Mouse (Mus musculus) limb, embryonic 12.5 days (tissue): ENCODE results near the gene Cryba4. TPM values are rescaled to one million over a fixed set of nuclear protein-coding genes. Genes with fewer than 3 reads are reported as not detected.
A peak's percentile ranks its signal among the peaks of the same experiment; 100 is the strongest.

Experiments used
- ATAC-seq: fragments of 200-750 bp; cut with Nextera tagmentation; 2 replicates; pipeline ENCODE4 v1.8.0; 2017; ENCODE audit warnings: low read depth, moderate TSS enrichment; ENCODE audit not compliant: insufficient number of reproducible peaks, insufficient read depth, low FRiP score, low TSS enrichment
- H3K27ac ChIP-seq: fragments of 300-500 bp; sonication (generic); 2 replicates; pipeline ENCODE4 v1.5.1; 2016; ENCODE audit warnings: mild to moderate bottlenecking, moderate library complexity
- H3K27me3 ChIP-seq: fragments of 300-500 bp; sonication (generic); 2 replicates; pipeline ENCODE4 v1.6.1; 2016; ENCODE audit warnings: mild to moderate bottlenecking, moderate library complexity
- H3K36me3 ChIP-seq: fragments of 300-500 bp; sonication (generic); 2 replicates; pipeline ENCODE4 v1.6.1; 2016; ENCODE audit warnings: mild to moderate bottlenecking, moderate library complexity
- H3K4me1 ChIP-seq: fragments of 300-500 bp; sonication (generic); replicated peaks from 2 replicates; pipeline ENCODE4 v1.6.1; 2016
- H3K4me2 ChIP-seq: fragments of 300-500 bp; sonication (generic); 2 replicates; pipeline ENCODE4 v1.6.1; 2016; ENCODE audit warnings: mild to moderate bottlenecking, moderate library complexity
- H3K4me3 ChIP-seq: fragments of 300-500 bp; sonication (generic); replicated peaks from 2 replicates; pipeline ENCODE4 v1.5.1; 2016; ENCODE audit warnings: mild to moderate bottlenecking
- H3K9ac ChIP-seq: fragments of 300-500 bp; sonication (generic); replicated peaks from 2 replicates; pipeline ENCODE4 v1.6.1; 2016; ENCODE audit warnings: mild to moderate bottlenecking, moderate library complexity
- H3K9me3 ChIP-seq: fragments of 300-500 bp; sonication (generic); 2 replicates; pipeline ENCODE4 v1.6.1; 2016; ENCODE audit warnings: mild to moderate bottlenecking, moderate library complexity
- WGBS: fragments of 180-500 bp; shearing (Covaris S2); methylation state at CpG from one replicate; pipeline ENCODE4 v1.1.7; 2016; 5-methylcytosine and 5-hydroxymethylcytosine counted together
- polyA plus RNA-seq: library from polyadenylated mRNA; unstranded; fragments of >200 nt; fragmentation: Nextera tagmentation; extraction: Ambion mirVana; gene quantifications from 2 replicates; pipeline ENCODE4 v1.2.1, GENCODE M21; 2016

The Cryba4 gene
- polyA plus RNA-seq, 1 experiment from 2014 or later: 0.59 TPM

DNA sequence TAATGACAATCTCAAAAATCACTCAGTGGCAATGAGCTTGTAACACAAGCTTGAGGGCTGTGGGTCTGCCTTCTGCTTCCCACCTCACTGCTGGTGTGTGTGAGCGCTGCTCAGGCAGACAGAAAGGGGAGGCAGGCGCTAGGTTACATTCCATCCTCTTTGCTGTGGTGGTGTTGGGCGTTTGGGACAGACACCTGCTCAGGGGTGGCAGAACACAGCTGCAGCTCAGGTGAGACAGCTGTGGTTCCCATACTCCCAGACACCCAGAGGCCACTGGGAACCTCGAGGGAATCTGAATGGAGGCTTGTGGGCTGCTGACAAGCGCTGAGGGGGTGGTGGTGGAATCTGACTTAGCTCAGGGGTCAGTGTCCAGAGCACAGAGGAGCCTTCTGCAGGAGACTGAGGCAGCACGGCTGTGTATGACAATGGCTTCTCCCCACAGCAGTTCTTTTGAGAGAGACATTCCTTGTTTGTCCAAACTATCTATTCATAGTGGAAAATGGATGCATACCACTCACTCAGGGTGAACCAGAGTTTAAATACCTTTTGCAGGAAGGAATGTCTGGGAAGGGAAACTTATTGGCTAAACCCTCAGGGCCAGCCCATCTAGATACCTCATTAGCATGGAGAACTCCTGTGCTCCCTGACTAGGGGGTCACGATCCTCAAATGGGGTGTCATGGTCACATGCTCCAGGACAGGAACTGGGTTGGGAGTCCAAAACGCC is 7.3 kb downstream of the Cryba4 start:
- 51% methylated on average over 8 of the region's 8 CpGs for WGBS
- Histone ChIP-seq H3K27ac (no peak overlapping the region), H3K9me3 (no peaks in the 10 kb centered on the region), H3K4me2 (no peak overlapping the region), H3K36me3 (no peaks in the 10 kb centered on the region), H3K4me3 (no peak overlapping the region), H3K9ac (no peak overlapping the region), H3K27me3 (peaks cover 43% of the 10 kb centered on the region), H3K4me1 (0 out of 2 replicates have a peak, but pooled peaks cover 6% of the 10 kb centered on the region)
- no peak for ATAC-seq

GRCm38 (mm10) chr5:112244275-112244562 is 8.1 kb downstream of the Cryba4 start:
- 76% methylated on average over 1 of the region's 1 CpGs for WGBS
- peaks cover 8% of the 10 kb centered on the region; the same call in 1 of the 2 replicates for H3K4me1 ChIP-seq
- H3K4me2 ChIP-seq: no peak overlapping the region
- ATAC-seq: no peak
- no peaks in the 10 kb centered on the region for H3K36me3 ChIP-seq
- no peaks in the 10 kb centered on the region for H3K9me3 ChIP-seq
- no peak overlapping the region for H3K9ac ChIP-seq
- H3K4me3 ChIP-seq: no peak overlapping the region
- peaks cover 44% of the 10 kb centered on the region for H3K27me3 ChIP-seq
- H3K27ac ChIP-seq: no peak overlapping the region

GRCm38 (mm10) chr5:112243539-112244274 is 8.6 kb downstream of the Cryba4 start:
- Histone ChIP-seq H3K4me2 (no peak overlapping the region), H3K27ac (no peak overlapping the region), H3K36me3 (no peaks in the 10 kb centered on the region), H3K27me3 (peaks cover 45% of the 10 kb centered on the region), H3K4me1 (peaks cover 11% of the 10 kb centered on the region; the same call in 1 of the 2 replicates), H3K9me3 (no peaks in the 10 kb centered on the region), H3K4me3 (no peak overlapping the region), H3K9ac (no peak overlapping the region)
- 68% methylated on average over 10 of the region's 10 CpGs for WGBS
- no peak for ATAC-seq

- Histone ChIP-seq H3K36me3 (no peaks in the 10 kb centered on the region), H3K4me2 (no peak overlapping the region), H3K27ac (no peak overlapping the region), H3K9me3 (no peaks in the 10 kb centered on the region), H3K9ac (no peak overlapping the region), H3K27me3 (peaks cover 48% of the 10 kb centered on the region), H3K4me3 (no peak overlapping the region), H3K4me1 (peaks cover 16% of the 10 kb centered on the region)
- no peak for ATAC-seq
- 43% methylated on average over 5 of the region's 5 CpGs for WGBS
These were observed 9.3 kb downstream of the Cryba4 start for GRCm38 (mm10) chr5:112243041-112243440.

DNA sequence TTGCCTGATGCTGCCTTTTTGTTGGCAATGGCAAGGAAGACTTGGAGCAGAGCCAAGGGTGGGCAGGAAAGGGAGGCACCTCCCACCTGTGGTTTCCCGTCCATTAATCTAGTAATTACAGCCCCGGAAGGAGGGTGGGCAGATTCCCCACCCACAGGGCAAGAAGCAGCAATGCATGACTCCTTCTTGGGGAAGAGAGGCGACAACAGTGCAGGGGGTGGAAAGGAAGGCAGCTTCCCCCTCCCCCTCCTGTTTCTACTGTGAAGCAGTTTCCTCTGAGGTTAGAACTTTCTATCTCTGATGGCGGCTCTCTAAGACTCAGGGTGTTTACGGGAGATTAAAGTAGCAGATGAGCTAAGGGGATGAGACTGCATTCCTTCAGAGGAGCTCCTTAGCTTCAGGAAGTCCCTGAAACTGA is 9.9 kb downstream of the Cryba4 start:
- H3K4me3 ChIP-seq: no peak overlapping the region
- WGBS: 74% methylated on average over 5 of the region's 5 CpGs
- H3K27me3 ChIP-seq: peaks cover 49% of the 10 kb centered on the region
- H3K4me1 ChIP-seq: peaks cover 22% of the 10 kb centered on the region
- no peak for ATAC-seq
- H3K27ac ChIP-seq: no peak overlapping the region
- H3K4me2 ChIP-seq: no peak overlapping the region
- no peak overlapping the region for H3K9ac ChIP-seq
- no peaks in the 10 kb centered on the region for H3K9me3 ChIP-seq
- H3K36me3 ChIP-seq: no peaks in the 10 kb centered on the region

DNA sequence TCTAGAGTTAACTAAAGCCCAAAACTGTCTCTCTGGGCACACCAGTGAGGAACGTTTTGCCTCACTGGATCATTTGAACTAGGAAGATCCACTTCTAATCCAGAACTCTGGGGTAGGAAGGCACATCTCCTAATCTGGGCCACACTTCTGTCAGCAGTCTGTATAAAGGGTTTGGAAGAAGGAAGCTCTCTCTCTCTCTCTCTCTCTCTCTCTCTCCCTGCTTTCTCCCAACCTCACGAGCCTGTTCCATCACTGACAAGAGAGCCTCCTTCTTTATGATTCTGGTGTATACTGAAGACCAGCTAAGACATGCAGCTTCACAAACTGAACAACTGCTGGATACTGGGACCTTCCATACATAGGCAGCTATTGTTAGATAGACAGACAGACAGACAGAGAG is 10.5 kb downstream of the Cryba4 start:
- Histone ChIP-seq H3K9me3 (no peaks in the 10 kb centered on the region), H3K4me2 (no peak overlapping the region), H3K27ac (no peak overlapping the region), H3K27me3 (peaks cover 49% of the 10 kb centered on the region), H3K4me1 (peaks cover 25% of the 10 kb centered on the region), H3K36me3 (no peaks in the 10 kb centered on the region), H3K4me3 (no peak overlapping the region), H3K9ac (no peak overlapping the region)
- ATAC-seq: no peak
- WGBS: 83% methylated on average over 2 of the region's 2 CpGs

GRCm38 (mm10) chr5:112240761-112241160 is 11.6 kb downstream of the Cryba4 start:
- no peak for ATAC-seq
- Histone ChIP-seq H3K27ac (no peak overlapping the region), H3K36me3 (no peaks in the 10 kb centered on the region), H3K4me1 (peaks cover 25% of the 10 kb centered on the region), H3K4me3 (no peak overlapping the region), H3K9ac (no peak overlapping the region), H3K27me3 (peaks cover 54% of the 10 kb centered on the region), H3K9me3 (no peaks in the 10 kb centered on the region), H3K4me2 (no peak overlapping the region)
- 6% methylated on average over 10 of the region's 10 CpGs for WGBS

DNA sequence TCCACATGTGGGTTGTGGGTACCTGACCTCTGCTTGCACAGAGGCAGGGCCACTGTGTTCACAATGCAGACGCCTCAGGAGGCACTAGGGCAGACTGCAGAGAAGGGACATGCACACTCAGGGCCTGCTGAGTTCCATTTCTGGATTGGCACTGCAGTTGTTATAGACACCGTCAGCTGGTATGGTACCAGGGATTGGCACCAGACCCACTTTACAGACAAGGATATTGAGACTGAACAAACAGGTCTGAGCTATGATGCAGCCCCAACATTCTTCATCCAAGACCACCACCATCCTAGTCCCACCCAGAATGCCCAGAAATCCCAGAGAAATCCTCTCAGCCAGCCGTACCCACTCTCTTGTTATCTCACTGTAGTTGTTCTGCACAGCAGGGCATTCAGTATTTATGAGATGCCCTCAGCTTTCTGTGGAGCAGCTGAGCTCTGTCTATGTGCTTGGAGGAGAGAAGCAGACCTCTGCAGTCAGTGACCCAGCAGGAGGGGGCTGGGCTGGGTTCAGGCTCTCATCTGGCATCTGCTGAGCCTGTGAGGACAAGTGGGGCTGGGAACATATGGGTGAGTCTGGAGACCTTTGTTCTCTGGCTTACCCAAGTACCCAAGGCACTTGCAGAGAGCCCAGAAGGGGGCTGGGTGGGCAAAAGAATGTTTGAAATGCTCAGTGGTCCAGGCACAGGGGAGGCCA is 13.4 kb downstream of the Cryba4 start:
- H3K27me3 ChIP-seq: peaks cover 45% of the 10 kb centered on the region
- H3K4me3 ChIP-seq: no peak overlapping the region
- H3K27ac ChIP-seq: no peak overlapping the region
- ATAC-seq: no peak
- peaks cover 19% of the 10 kb centered on the region for H3K4me1 ChIP-seq
- H3K4me2 ChIP-seq: no peak overlapping the region
- H3K9me3 ChIP-seq: no peaks in the 10 kb centered on the region
- WGBS: 74% methylated on average over 3 of the region's 3 CpGs
- H3K36me3 ChIP-seq: no peaks in the 10 kb centered on the region
- H3K9ac ChIP-seq: no peak overlapping the region

GRCm38 (mm10) chr5:112237866-112238570 is 14.3 kb downstream of the Cryba4 start:
- H3K4me1 ChIP-seq: peaks cover 19% of the 10 kb centered on the region
- WGBS: 51% methylated on average over 9 of the region's 9 CpGs
- H3K9me3 ChIP-seq: no peaks in the 10 kb centered on the region
- no peaks in the 10 kb centered on the region for H3K36me3 ChIP-seq
- H3K9ac ChIP-seq: no peak overlapping the region; the same call in 1 of the 2 replicates
- H3K4me2 ChIP-seq: peak overlapping the region; percentile 41; the same call in 1 of the 2 replicates
- H3K27me3 ChIP-seq: peaks cover 45% of the 10 kb centered on the region
- no peak overlapping the region for H3K27ac ChIP-seq
- no peak overlapping the region for H3K4me3 ChIP-seq
- no peak for ATAC-seq

DNA sequence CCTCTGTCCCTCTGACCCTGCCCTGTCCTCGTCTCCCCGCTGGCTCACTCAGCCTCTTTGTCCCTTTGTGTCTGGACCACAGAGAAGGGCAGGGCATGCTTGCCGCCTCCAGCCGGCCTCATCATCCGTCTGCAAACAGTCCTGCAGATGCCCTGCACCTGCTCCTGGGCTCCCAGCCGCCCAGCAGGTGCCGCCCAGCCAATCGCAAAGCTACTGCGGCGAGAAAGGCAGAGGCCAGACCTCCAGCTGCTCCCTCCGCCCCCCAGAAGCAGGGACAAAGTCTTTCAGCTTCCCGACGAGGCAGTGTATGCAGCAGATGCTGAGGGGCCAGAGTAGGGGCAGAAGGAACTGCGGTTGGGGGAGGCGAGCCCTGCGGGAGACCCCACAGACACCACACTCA is 14.9 kb downstream of the Cryba4 start:
- Histone ChIP-seq H3K4me3 (peak overlapping the region; percentile 6; the same call in 1 of the 2 replicates), H3K4me2 (peak overlapping the region; percentile 41), H3K4me1 (peaks cover 19% of the 10 kb centered on the region), H3K36me3 (no peaks in the 10 kb centered on the region), H3K27me3 (peaks cover 45% of the 10 kb centered on the region), H3K9ac (no peak overlapping the region; the same call in 1 of the 2 replicates), H3K9me3 (no peaks in the 10 kb centered on the region), H3K27ac (no peak overlapping the region)
- 2% methylated on average over 16 of the region's 16 CpGs for WGBS
- ATAC-seq: no peak; the same call in 1 of the 2 replicates

GRCm38 (mm10) chr5:112236631-112237030 is 15.7 kb downstream of the Cryba4 start:
- Histone ChIP-seq H3K9me3 (no peaks in the 10 kb centered on the region), H3K27ac (no peak overlapping the region), H3K36me3 (no peaks in the 10 kb centered on the region), H3K4me2 (no peak overlapping the region), H3K4me1 (peaks cover 19% of the 10 kb centered on the region), H3K27me3 (peaks cover 49% of the 10 kb centered on the region), H3K9ac (no peak overlapping the region), H3K4me3 (no peak overlapping the region)
- WGBS: 53% methylated on average over 2 of the region's 2 CpGs
- no peak for ATAC-seq
